Mouse (Mus musculus) liver, embryonic 14.5 days (tissue): ENCODE results near the gene Bod1l.

Experiments used
- CTCF ChIP-seq: IDR thresholded peaks from 2 replicates; pipeline ENCODE4 v1.5.1; 2016; ENCODE audit warnings: antibody characterized with exemption, low read depth, control low read depth
- EP300 ChIP-seq: IDR thresholded peaks from 2 replicates; pipeline ENCODE4 v1.6.1; 2016; ENCODE audit warnings: antibody characterized with exemption, low read depth

- no peak for TF ChIP-seq CTCF
- TF ChIP-seq EP300: no peak
Observed at GRCm38 (mm10) chr5:41790517-41790916, 53.6 kb downstream of the Bod1l start.
